Comparison of ENCODE assay signal across 29 mouse cellular contexts in genomic region chr13:64240626-64241025, GRCm38 (mm10). TPM values are rescaled to one million over a fixed set of nuclear protein-coding genes. Genes with fewer than 3 reads are reported as not detected.
DNase-seq lines count a peak whose midpoint lies in the region; ATAC-seq lines count a peak whose summit lies in the region.
"Had no signal": no experiment of that assay in that cellular context is flagged by ENCODE, and none has a peak within 500 bp of the region (broad histone marks: within the 10 kb centered on the region; RNA-seq: fewer than 3 reads in every experiment).

No protein-coding gene starts in this region.

- H3K9ac ChIP-seq in heart, embryonic 13.5 days, result peak overlapping the region; percentile 56; the same call in 1 of the 2 replicates
- no peak overlapping the region for H3K9ac ChIP-seq in neural tube, embryonic 15.5 days (replicated peaks)
- H3K9ac ChIP-seq: embryonic facial prominence, embryonic 13.5 days; forebrain, embryonic 12.5 days; forebrain, postnatal 0 days; hindbrain, embryonic 13.5 days; kidney, embryonic 15.5 days; limb, embryonic 13.5 days; liver, postnatal 0 days; midbrain, embryonic 13.5 days had no signal

- intact Hi-C loops in heart, postnatal 10 days (cut with DNase I), result no loop called here

- WGBS in heart, embryonic 13.5 days, result 52% methylated on average over 7 of the region's 7 CpGs
- 73% methylated on average over 7 of the region's 7 CpGs for WGBS in neural tube, embryonic 15.5 days

- H3K4me3 ChIP-seq in heart, embryonic 13.5 days, result peak overlapping the region; percentile 20
- H3K4me3 ChIP-seq in neural tube, embryonic 15.5 days (replicated peaks), result no peak overlapping the region
- H3K4me3 ChIP-seq: embryonic facial prominence, embryonic 13.5 days; erythroblast, embryonic 14.5 days; forebrain, embryonic 12.5 days; hindbrain, embryonic 13.5 days; kidney, embryonic 15.5 days; layer of hippocampus, adult 2 months; limb, embryonic 13.5 days; midbrain, embryonic 13.5 days had no signal

- no peak for ATAC-seq in heart, embryonic 13.5 days (ENCODE audit: extremely low read depth, insufficient number of reproducible peaks, low FRiP score, low TSS enrichment)
- ATAC-seq in activated CD4-positive, CD25-positive, alpha-beta regulatory T cell, adult 4 months, result peak; percentile 50
- no peak for ATAC-seq in neural tube, embryonic 15.5 days (ENCODE audit: low FRiP score)
- ATAC-seq: forebrain, postnatal 0 days; liver, postnatal 0 days; midbrain, embryonic 13.5 days had no signal

- H3K27ac ChIP-seq in heart, embryonic 13.5 days (replicated peaks), result peak overlapping the region; percentile 67
- no peak overlapping the region for H3K27ac ChIP-seq in neural tube, embryonic 15.5 days (replicated peaks)
- H3K27ac ChIP-seq: embryonic facial prominence, embryonic 13.5 days; forebrain, embryonic 12.5 days; hindbrain, embryonic 13.5 days; kidney, embryonic 15.5 days; layer of hippocampus, adult 2 months; limb, embryonic 13.5 days; midbrain, embryonic 13.5 days had no signal

- peaks cover 43% of the 10 kb centered on the region for H3K4me1 ChIP-seq in heart, embryonic 13.5 days
- H3K4me1 ChIP-seq in neural tube, embryonic 15.5 days, result no peaks in the 10 kb centered on the region
- H3K4me1 ChIP-seq: forebrain, embryonic 12.5 days; hindbrain, embryonic 13.5 days; midbrain, embryonic 13.5 days had no signal

- H3K36me3 ChIP-seq in heart, embryonic 13.5 days, result peaks cover 17% of the 10 kb centered on the region
- no peaks in the 10 kb centered on the region for H3K36me3 ChIP-seq in neural tube, embryonic 15.5 days
- H3K36me3 ChIP-seq: forebrain, embryonic 12.5 days; hindbrain, embryonic 13.5 days; limb, embryonic 13.5 days; midbrain, embryonic 13.5 days had no signal

- DNase-seq in heart, adult 11 months, result peak; percentile 89
- no peak for DNase-seq in heart, adult 9 months (ENCODE audit: low spot score in 2 of 2)
- no peak for DNase-seq in heart, postnatal 10 days
- DNase-seq in induced T-regulatory cell, adult 2 months (ENCODE audit: low read depth), result peak; percentile 60
- no peak for DNase-seq in left cerebral cortex, adult 18-20 months (ENCODE audit: low spot score in 2 of 2)
- DNase-seq: adrenal gland, adult 2 months; adrenal gland, postnatal 36 days; cerebellum, adult 18-20 months; cerebellum, postnatal 10 days; forebrain, postnatal 0 days; gastrocnemius, postnatal 10 days; kidney, adult 11 months; kidney, postnatal 36 days; liver, postnatal 0 days; lung, postnatal 36 days; retina, postnatal 1 day; right cerebral cortex, postnatal 14 days had no signal

- H3K4me2 ChIP-seq in heart, embryonic 13.5 days, result peak overlapping the region; percentile 56
- no peak overlapping the region for H3K4me2 ChIP-seq in neural tube, embryonic 15.5 days
- H3K4me2 ChIP-seq: embryonic facial prominence, embryonic 13.5 days; forebrain, embryonic 12.5 days; hindbrain, embryonic 13.5 days; kidney, embryonic 15.5 days; limb, embryonic 13.5 days; liver, embryonic 11.5 days; midbrain, embryonic 13.5 days had no signal

- H3K27me3 ChIP-seq in heart, embryonic 13.5 days (replicated peaks), result no peaks in the 10 kb centered on the region
- H3K27me3 ChIP-seq in neural tube, embryonic 15.5 days (replicated peaks), result no peaks in the 10 kb centered on the region
- H3K27me3 ChIP-seq: embryonic facial prominence, embryonic 13.5 days; forebrain, embryonic 12.5 days; hindbrain, embryonic 13.5 days; kidney, embryonic 15.5 days; limb, embryonic 13.5 days; midbrain, embryonic 13.5 days had no signal

- H3K9me3 ChIP-seq in heart, embryonic 13.5 days, result no peaks in the 10 kb centered on the region
- no peaks in the 10 kb centered on the region for H3K9me3 ChIP-seq in neural tube, embryonic 15.5 days (replicated peaks)
- H3K9me3 ChIP-seq: embryonic facial prominence, embryonic 13.5 days; forebrain, embryonic 12.5 days; hindbrain, embryonic 13.5 days; kidney, embryonic 15.5 days; limb, embryonic 13.5 days; midbrain, embryonic 13.5 days had no signal

RNA-seq across cellular contexts. Expression of gene Cdc14b, which starts 34.5 kb away (rescaled TPM):
- 16.3 and 17.4 TPM in 2 replicates for polyA plus RNA-seq in heart, embryonic 13.5 days (2015; fragmentation: Nextera tagmentation; extraction: Ambion mirVana)
- total RNA-seq in heart, postnatal 10 days (2021), result 10 to 100 TPM in 1 of 2 experiments, 1 to 10 TPM in 1; 9.3 to 10.3 TPM
- 10 to 100 TPM; 10.3 to 10.4 TPM for polyA plus RNA-seq in activated CD4-positive, CD25-positive, alpha-beta regulatory T cell, adult 4 months (2017; shearing (Covaris generic))
- total RNA-seq in left cerebral cortex, adult 18-20 months (2021), result 10 to 100 TPM; 14.3 to 15.3 TPM
- 2.8 and 6.1 TPM in 2 replicates for polyA plus RNA-seq in neural tube, embryonic 15.5 days (2015; fragmentation: Nextera tagmentation; extraction: Ambion mirVana)
- polyA plus RNA-seq: erythroblast, embryonic 14.5 days had no signal

Comparison
In these comparisons a context has a peak if more than half of its experiments do, and no peak if none do; other contexts are left out.
1. DNase-seq: peak in heart, adult 11 months (single experiment) and induced T-regulatory cell, adult 2 months (single experiment); none in heart, adult 9 months (0 of 2), heart, postnatal 10 days (0 of 2) and left cerebral cortex, adult 18-20 months (0 of 2).